Mouse (Mus musculus) naive thymus-derived CD4-positive, alpha-beta T cell, adult 2 months (primary cell): Measurements from ENCODE around the gene AI661453.
"Not testable (repeated sequence)": the region's sequence is repeated elsewhere in the genome, so short reads cannot be mapped to it uniquely, and the experiment has no call there.

Source experiments
- DNase-seq: peaks from one replicate; pipeline ENCODE4 v3.0.0-alpha.2; 2011; ENCODE audit warnings: low read depth

AI661453 gene

GRCm38 (mm10) chr17:47436156-47436906 lies at the start of gene AI661453:
Gene AI661453 (plus strand): TSS chr17:47436615.
- DNase-seq = no peak

GRCm38 (mm10) chr17:47386649-47387048 lies 49.8 kb upstream of the AI661453 start:
- DNase-seq = peak; percentile 66

GRCm38 (mm10) chr17:47394223-47394869 lies 42.1 kb upstream of the AI661453 start:
- peak; percentile 38 for DNase-seq

GRCm38 (mm10) chr17:47395376-47395913 lies 41.0 kb upstream of the AI661453 start:
- DNase-seq = peak; percentile 65

GRCm38 (mm10) chr17:47399091-47399490 lies 37.3 kb upstream of the AI661453 start:
- no peak for DNase-seq

- no peak for DNase-seq
These were observed 36.0 kb upstream of the AI661453 start, which contains the start of gene Guca1a for GRCm38 (mm10) chr17:47400451-47400850. Gene Guca1a (minus strand): TSS chr17:47400584.

GRCm38 (mm10) chr17:47407717-47408557 lies 28.5 kb upstream of the AI661453 start:
- peak; percentile 12 for DNase-seq

GRCm38 (mm10) chr17:47408558-47408898 lies 27.9 kb upstream of the AI661453 start:
- peak; percentile 74 for DNase-seq

- not testable (repeated sequence) for DNase-seq
These were observed 26.2 kb upstream of the AI661453 start for GRCm38 (mm10) chr17:47409897-47410861.

GRCm38 (mm10) chr17:47420195-47420594 lies 16.2 kb upstream of the AI661453 start:
- DNase-seq = no peak

GRCm38 (mm10) chr17:47421566-47421965 lies 14.8 kb upstream of the AI661453 start:
- DNase-seq = no peak

- DNase-seq = not testable (repeated sequence)
These were observed 13.8 kb upstream of the AI661453 start for GRCm38 (mm10) chr17:47422616-47423015.

- DNase-seq = no peak
These were observed 12.2 kb upstream of the AI661453 start for GRCm38 (mm10) chr17:47424186-47424585.

- DNase-seq = no peak
These were observed 9.1 kb upstream of the AI661453 start for GRCm38 (mm10) chr17:47427316-47427715.

GRCm38 (mm10) chr17:47428831-47429304 lies 7.5 kb upstream of the AI661453 start:
- no peak for DNase-seq

- no peak for DNase-seq
These were observed 5.6 kb upstream of the AI661453 start for GRCm38 (mm10) chr17:47430815-47431214.

- DNase-seq = peak; percentile 47
These were observed 612 bp downstream of the AI661453 start, which contains the start of gene 1700001C19Rik for GRCm38 (mm10) chr17:47436907-47437547. Gene 1700001C19Rik (minus strand): TSS chr17:47437376.

- no peak for DNase-seq
These were observed 2.2 kb downstream of the AI661453 start for GRCm38 (mm10) chr17:47438611-47439010.

- no peak for DNase-seq
These were observed 3.1 kb downstream of the AI661453 start for GRCm38 (mm10) chr17:47439396-47440028.
